In the genomic region with DNA sequence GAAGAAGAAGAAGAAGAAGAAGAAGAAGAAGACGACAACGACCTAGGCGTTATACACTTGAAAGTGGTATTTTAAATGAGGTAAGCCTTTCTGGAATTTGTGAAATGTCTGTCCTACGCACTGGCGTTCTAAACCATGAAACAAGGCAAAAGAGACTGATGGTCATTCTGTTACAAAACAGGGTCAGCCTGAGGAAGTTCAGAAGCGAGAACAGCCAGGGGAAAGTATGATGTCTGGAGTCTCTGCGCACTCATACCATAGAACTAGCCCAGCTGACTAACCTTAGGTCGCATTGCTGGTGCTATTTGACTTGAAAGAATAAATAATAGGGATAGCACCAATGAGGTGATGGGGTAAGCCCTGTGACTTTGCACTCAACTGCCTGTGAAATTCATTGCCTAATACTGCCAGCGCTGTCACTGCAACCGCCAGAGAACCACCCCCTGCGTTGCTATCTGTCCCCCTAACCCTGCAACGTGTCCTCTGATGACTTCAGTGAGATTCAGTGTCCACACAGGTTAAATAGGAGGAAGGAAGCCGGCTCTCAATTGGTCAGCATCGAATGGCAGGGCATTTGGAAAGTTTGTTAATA, we compare ENCODE assay signal across 8 mouse cellular contexts.
A peak's percentile ranks its signal among the peaks of the same experiment; 100 is the strongest.
DNase-seq lines count a peak whose midpoint lies in the region; ATAC-seq and TF ChIP-seq lines count a peak whose summit lies in the region.

No protein-coding gene starts in this region.

- DNase-seq in A20 (ENCODE audit: low read depth, low spot score) (peak; percentile 82), MEL (ENCODE audit: low read depth, low spot score) (peak; percentile 86)
- DNase-seq in liver, adult 2 months (ENCODE audit: extremely low read depth, low read depth, low spot score), result peak; percentile 97
- DNase-seq in gastrocnemius, postnatal 14 days, result no peak
- no peak for DNase-seq in thymus, postnatal 4 days
- no peak for DNase-seq in B cell, adult 2 months

- peak overlapping the region; percentile 54 to 72 for H3K4me3 ChIP-seq in MEL (ENCODE audit: control insufficient read depth in 1 of 2, insufficient read depth in 1 of 2, low read depth in 2 of 2, low read length in 2 of 2)
- H3K4me3 ChIP-seq in forebrain, embryonic 16.5 days (replicated peaks; ENCODE audit: low read length), result peak overlapping the region; percentile 34
- peak overlapping the region; percentile 63 for H3K4me3 ChIP-seq in liver, adult 2 months (ENCODE audit: insufficient read depth, low read depth, low read length)
- H3K4me3 ChIP-seq in midbrain, embryonic 16.5 days (ENCODE audit: low read depth, low read length), result peak overlapping the region; percentile 30

- no peak for ATAC-seq in forebrain, embryonic 16.5 days
- peak; percentile 29; the same call in 1 of the 2 replicates for ATAC-seq in midbrain, embryonic 16.5 days

- no peak for TF ChIP-seq CTCF in MEL (IDR thresholded peaks at IDR 0.05 in 2 of 3, conservative IDR thresholded peaks at IDR 0.05 in 1 of 3; ENCODE audit: control insufficient read depth in 1 of 3, insufficient read depth in 1 of 3, low read depth in 2 of 3, low read length in 3 of 3, poor library complexity in 1 of 3, severe bottlenecking in 1 of 3)
- no peak for TF ChIP-seq CTCF in liver, adult 2 months (IDR thresholded peaks at IDR 0.05; ENCODE audit: low read depth, low read length)

- peaks cover 32 to 45% of the 10 kb centered on the region in 2 experiments for H3K4me1 ChIP-seq in MEL (ENCODE audit: control insufficient read depth in 1 of 2, insufficient read depth in 2 of 2, low read length in 2 of 2)
- H3K4me1 ChIP-seq in forebrain, embryonic 16.5 days (replicated peaks; ENCODE audit: control insufficient read depth, insufficient read depth, low read length), result peaks cover 13% of the 10 kb centered on the region
- H3K4me1 ChIP-seq in liver, adult 2 months (ENCODE audit: control insufficient read depth, insufficient read depth, low read length), result peaks cover 15% of the 10 kb centered on the region; the same call in 1 of the 2 replicates
- H3K4me1 ChIP-seq in midbrain, embryonic 16.5 days (ENCODE audit: control insufficient read depth, insufficient read depth, low read length), result peaks cover 6% of the 10 kb centered on the region

- H3K36me3 ChIP-seq in MEL (ENCODE audit: control insufficient read depth in 1 of 2, insufficient read depth in 2 of 2, low read length in 2 of 2), result peaks cover 0 to 40% of the 10 kb centered on the region in 2 experiments; a peak in 2 of 4 replicates
- no peaks in the 10 kb centered on the region for H3K36me3 ChIP-seq in forebrain, embryonic 16.5 days (ENCODE audit: control insufficient read depth, insufficient read depth)
- H3K36me3 ChIP-seq in liver, adult 2 months (ENCODE audit: control insufficient read depth, insufficient read depth, low read length), result no peaks in the 10 kb centered on the region
- no peaks in the 10 kb centered on the region for H3K36me3 ChIP-seq in midbrain, embryonic 16.5 days (ENCODE audit: control insufficient read depth, insufficient read depth, low read length)

- peak overlapping the region; percentile 56 for H3K4me2 ChIP-seq in forebrain, embryonic 16.5 days (ENCODE audit: low read length)
- peak overlapping the region; percentile 58 for H3K4me2 ChIP-seq in midbrain, embryonic 16.5 days (ENCODE audit: low read length)

- H3K27ac ChIP-seq in MEL (ENCODE audit: control insufficient read depth, low read depth, low read length), result peak overlapping the region; percentile 78
- no peak overlapping the region for H3K27ac ChIP-seq in forebrain, embryonic 16.5 days (ENCODE audit: low read length)
- H3K27ac ChIP-seq in liver, adult 2 months (replicated peaks; ENCODE audit: insufficient read depth, low read depth, low read length), result peak overlapping the region; percentile 81
- no peak overlapping the region for H3K27ac ChIP-seq in midbrain, embryonic 16.5 days (ENCODE audit: low read length)

- H3K9me3 ChIP-seq in MEL (replicated peaks; ENCODE audit: insufficient read depth, low read length), result no peaks in the 10 kb centered on the region
- no peaks in the 10 kb centered on the region for H3K9me3 ChIP-seq in forebrain, embryonic 16.5 days (ENCODE audit: control insufficient read depth, low read length)
- no peaks in the 10 kb centered on the region for H3K9me3 ChIP-seq in midbrain, embryonic 16.5 days (replicated peaks; ENCODE audit: control insufficient read depth, low read length, poor library complexity, severe bottlenecking)

- TF ChIP-seq POLR2A in MEL (IDR thresholded peaks at IDR 0.05; ENCODE audit: control insufficient read depth in 1 of 2, insufficient read depth in 1 of 2, low read depth in 1 of 2, low read length in 2 of 2, poor library complexity in 1 of 2), result no peak; a peak in 1 of 4 replicates
- no peak for TF ChIP-seq POLR2A in liver, adult 2 months (IDR thresholded peaks at IDR 0.05; ENCODE audit: extremely low read depth, insufficient read depth, low read length)

- intact Hi-C loops in gastrocnemius, postnatal 14 days (cut with DNase I; ENCODE audit: low total_unique reads), result loop anchor here (10.0 kb wide), 1 partner anchor 120 kb away; the partner anchor contains the start of gene Cpeb2

- no peaks in the 10 kb centered on the region for H3K79me2 ChIP-seq in MEL (ENCODE audit: control insufficient read depth, insufficient read depth, low read length, poor library complexity)
- H3K79me2 ChIP-seq in liver, adult 2 months (ENCODE audit: control insufficient read depth, insufficient read depth, low read length), result no peaks in the 10 kb centered on the region

- H3K27me3 ChIP-seq in MEL (ENCODE audit: control insufficient read depth in 1 of 2, insufficient read depth in 2 of 2, low read length in 2 of 2), result no peaks in the 10 kb centered on the region
- no peaks in the 10 kb centered on the region for H3K27me3 ChIP-seq in forebrain, embryonic 16.5 days (replicated peaks; ENCODE audit: control insufficient read depth, insufficient read depth, low read length)
- H3K27me3 ChIP-seq in liver, adult 2 months (ENCODE audit: control insufficient read depth, insufficient read depth, low read length), result no peaks in the 10 kb centered on the region
- no peaks in the 10 kb centered on the region for H3K27me3 ChIP-seq in midbrain, embryonic 16.5 days (ENCODE audit: control insufficient read depth, insufficient read depth, low read depth, low read length)

- peak overlapping the region; percentile 57 for H3K9ac ChIP-seq in MEL (ENCODE audit: control insufficient read depth, low read depth, low read length, poor library complexity, severe bottlenecking)
- no peak overlapping the region for H3K9ac ChIP-seq in forebrain, embryonic 16.5 days (replicated peaks; ENCODE audit: low read depth, low read length)
- H3K9ac ChIP-seq in liver, adult 2 months (ENCODE audit: low read depth, low read length), result peak overlapping the region; percentile 73
- H3K9ac ChIP-seq in midbrain, embryonic 16.5 days (ENCODE audit: low read depth, low read length), result peak overlapping the region; percentile 36; the same call in 1 of the 2 replicates

- peak in 1 of 2 experiments; percentile 56; a peak in 2 of 4 replicates for TF ChIP-seq EP300 in MEL (IDR thresholded peaks at IDR 0.05; ENCODE audit: low read depth in 1 of 2, low read length in 2 of 2)

- 48% methylated on average over 14 of the region's 14 CpGs for WGBS in forebrain, embryonic 16.5 days
- 17% methylated on average over 14 of the region's 14 CpGs for WGBS in liver, adult 2 months
- 47% methylated on average over 14 of the region's 14 CpGs for WGBS in midbrain, embryonic 16.5 days

- no peak; the same call in 1 of the 2 replicates for TF ChIP-seq RAD21 in MEL (IDR thresholded peaks at IDR 0.05; ENCODE audit: low read depth, low read length)

TF ChIP-seq in MEL, 35 proteins besides CTCF, POLR2A, EP300 and RAD21 (continues in another document):
- TF ChIP-seq ELF1 (IDR thresholded peaks at IDR 0.05; ENCODE audit: low read depth, low read length), result no peak
- no peak for TF ChIP-seq JUND (IDR thresholded peaks at IDR 0.05; ENCODE audit: low read depth, low read length)
- TF ChIP-seq MAZ (IDR thresholded peaks at IDR 0.05; ENCODE audit: low read depth, low read length), result no peak
- TF ChIP-seq MYB (IDR thresholded peaks at IDR 0.05; ENCODE audit: low read depth, low read length), result no peak; the same call in none of the 2 replicates
- TF ChIP-seq RCOR1 (IDR thresholded peaks at IDR 0.05; ENCODE audit: low read depth, low read length), result 0 out of 2 replicates have a peak, but pooled peaks have one; percentile 27
- TF ChIP-seq MAFK (IDR thresholded peaks at IDR 0.05; ENCODE audit: borderline replicate concordance, low read depth, low read length), result no peak
- peak; percentile 35; the same call in 1 of the 2 replicates for TF ChIP-seq BHLHE40 (IDR thresholded peaks at IDR 0.05; ENCODE audit: borderline replicate concordance, low read depth, low read length)
- TF ChIP-seq MEF2A (IDR thresholded peaks at IDR 0.05; ENCODE audit: extremely low read depth, insufficient replicate concordance, low read depth, low read length, poor library complexity, severe bottlenecking), result no peak
- peak; percentile 64; the same call in 1 of the 2 replicates for TF ChIP-seq POLR2AphosphoS2 (IDR thresholded peaks at IDR 0.05; ENCODE audit: low read length)
- peak; percentile 33; the same call in 1 of the 2 replicates for TF ChIP-seq KAT2A (conservative IDR thresholded peaks at IDR 0.05; ENCODE audit: low read depth, low read length)
- no peak for TF ChIP-seq POLR2AphosphoS5 (IDR thresholded peaks at IDR 0.05; ENCODE audit: borderline replicate concordance, low read depth, low read length)
- no peak; the same call in 1 of the 2 replicates for TF ChIP-seq ZKSCAN1 (IDR thresholded peaks at IDR 0.05; ENCODE audit: low read depth, low read length)
- TF ChIP-seq CHD1 (IDR thresholded peaks at IDR 0.05; ENCODE audit: low read depth, low read length), result 0 out of 2 replicates have a peak, but pooled peaks have one; percentile 25
- TF ChIP-seq USF1 (IDR thresholded peaks at IDR 0.05; ENCODE audit: low read depth, low read length), result peak; percentile 38; the same call in 1 of the 2 replicates
- TF ChIP-seq ZMIZ1 (IDR thresholded peaks at IDR 0.05; ENCODE audit: low read depth, low read length), result peak; percentile 23; the same call in 1 of the 2 replicates
- TF ChIP-seq SIN3A (IDR thresholded peaks at IDR 0.05; ENCODE audit: low read length), result peak; percentile 12; the same call in 1 of the 2 replicates
- TF ChIP-seq NRF1 (IDR thresholded peaks at IDR 0.05; ENCODE audit: insufficient read depth, low read depth, low read length, poor library complexity, severe bottlenecking), result 0 out of 2 replicates have a peak, but pooled peaks have one; percentile 8
- TF ChIP-seq ZNF384 (IDR thresholded peaks at IDR 0.05; ENCODE audit: low read depth, low read length), result no peak
- peak; percentile 61; the same call in 1 of the 2 replicates for TF ChIP-seq MXI1 (IDR thresholded peaks at IDR 0.05; ENCODE audit: low read depth, low read length)
- peak; percentile 44; the same call in 1 of the 2 replicates for TF ChIP-seq TBP (IDR thresholded peaks at IDR 0.05; ENCODE audit: low read depth, low read length)
- TF ChIP-seq ETS1 (IDR thresholded peaks at IDR 0.05; ENCODE audit: low read depth, low read length), result peak; percentile 80; the same call in 1 of the 2 replicates
- TF ChIP-seq MAX (IDR thresholded peaks at IDR 0.05; ENCODE audit: low read length), result peak; percentile 53

Comparison
In these comparisons a context has a peak if more than half of its experiments do, and no peak if none do; other contexts are left out.
1. DNase-seq: peak in A20 (single experiment), MEL (single experiment) and liver, adult 2 months (single experiment); none in gastrocnemius, postnatal 14 days (single experiment), thymus, postnatal 4 days (single experiment) and B cell, adult 2 months (0 of 2).
2. H3K27ac ChIP-seq: peak in MEL (single experiment) and liver, adult 2 months (single experiment); none in forebrain, embryonic 16.5 days (single experiment) and midbrain, embryonic 16.5 days (single experiment).
3. Peak in every context shown above with its lines, with median percentiles within 50 percentile points of each other: H3K4me3 ChIP-seq.